Mouse (Mus musculus) limb, embryonic 14.5 days (tissue): ENCODE results near the gene Nfxl1. TPM values are rescaled to one million over a fixed set of nuclear protein-coding genes. Genes with fewer than 3 reads are reported as not detected.

Experiments used
- ATAC-seq: fragments of 200-750 bp; cut with Nextera tagmentation; 2 replicates; pipeline ENCODE4 v1.8.0; 2017; ENCODE audit warnings: low read depth, moderate number of reproducible peaks, moderate TSS enrichment; ENCODE audit not compliant: low FRiP score
- DNase-seq: peaks from one replicate; pipeline ENCODE4 v3.0.0-alpha.2; 2015; ENCODE audit warnings: low spot score
- H3K27ac ChIP-seq: fragments of 300-500 bp; sonication (generic); replicated peaks from 2 replicates; pipeline ENCODE4 v1.5.1; 2014; ENCODE audit warnings: low read depth, mild to moderate bottlenecking, low read length, moderate library complexity, mixed read lengths
- H3K27me3 ChIP-seq: fragments of 300-500 bp; sonication (generic); 2 replicates; pipeline ENCODE4 v1.6.1; 2014; ENCODE audit warnings: low read length, mixed read lengths; ENCODE audit not compliant: control insufficient read depth, insufficient read depth
- H3K36me3 ChIP-seq: fragments of 300-500 bp; sonication (generic); 2 replicates; pipeline ENCODE4 v1.6.1; 2014; ENCODE audit warnings: mild to moderate bottlenecking, low read length, moderate library complexity, mixed read lengths; ENCODE audit not compliant: control insufficient read depth, insufficient read depth
- H3K4me1 ChIP-seq: fragments of 300-500 bp; sonication (generic); 2 replicates; pipeline ENCODE4 v1.6.1; 2014; ENCODE audit warnings: antibody characterized with exemption, low read length, mixed read lengths; ENCODE audit not compliant: control insufficient read depth, insufficient read depth
- H3K4me2 ChIP-seq: fragments of 300-500 bp; sonication (generic); replicated peaks from 2 replicates; pipeline ENCODE4 v1.6.1; 2014; ENCODE audit warnings: low read depth, mild to moderate bottlenecking, low read length, moderate library complexity; ENCODE audit not compliant: severe bottlenecking
- H3K4me3 ChIP-seq: fragments of 300-500 bp; sonication (generic); replicated peaks from 2 replicates; pipeline ENCODE4 v1.5.1; 2014; ENCODE audit warnings: low read length
- H3K9ac ChIP-seq: fragments of 300-500 bp; sonication (generic); 2 replicates; pipeline ENCODE4 v1.6.1; 2014; ENCODE audit warnings: mild to moderate bottlenecking, low read depth, low read length, moderate library complexity; ENCODE audit not compliant: severe bottlenecking
- H3K9me3 ChIP-seq: fragments of 300-500 bp; sonication (generic); 2 replicates; pipeline ENCODE4 v1.6.1; 2016; ENCODE audit warnings: low read length; ENCODE audit not compliant: control insufficient read depth
- POLR2A ChIP-seq: fragments of 200-500 bp; IDR thresholded peaks from 2 replicates; pipeline ENCODE4 v1.8.0; 2012; ENCODE audit warnings: inconsistent platforms, mild to moderate bottlenecking, moderate library complexity, borderline replicate concordance; ENCODE audit not compliant: insufficient read depth, insufficient read length; ENCODE audit errors: extremely low read depth
- WGBS: fragments of 180-500 bp; shearing (Covaris S2); extraction: QIAGEN DNeasy Blood & Tissue Kit; methylation state at CpG from one replicate; pipeline ENCODE4 v1.1.7; 2014; 5-methylcytosine and 5-hydroxymethylcytosine counted together
- polyA plus RNA-seq, 2 experiments: library from polyadenylated mRNA; depleted of rRNA in 1 of 2; stranded (reverse) in 1 of 2; unstranded in 1 of 2; fragments of >200 nt; fragmentation: Nextera tagmentation in 1 of 2; extraction: Ambion mirVana in 1 of 2; gene quantifications; 2 replicates each; pipeline versions ENCODE4 v1.2.1 to v1.2.3; 2012 to 2014

The Nfxl1 gene
- polyA plus RNA-seq, 2 experiments: 25.2 to 31.0 TPM

- Histone ChIP-seq H3K9ac (peak overlapping the region; percentile 92), H3K4me2 (peak overlapping the region; percentile 64)
- 2% methylated on average over 53 of the region's 57 CpGs for WGBS
Observed at GRCm38 (mm10) chr5:72558716-72559526, 563 bp downstream of the Nfxl1 start.

GRCm38 (mm10) chr5:72556245-72556644 is 3.2 kb downstream of the Nfxl1 start:
- no peak for TF ChIP-seq POLR2A
- WGBS: 91% methylated on average over 3 of the region's 3 CpGs
- ATAC-seq (no peak), DNase-seq (no peak)
- Histone ChIP-seq H3K9me3 (no peaks in the 10 kb centered on the region), H3K4me1 (peaks cover 12% of the 10 kb centered on the region), H3K4me3 (no peak overlapping the region), H3K4me2 (no peak overlapping the region), H3K36me3 (peaks cover 22% of the 10 kb centered on the region), H3K27ac (no peak overlapping the region), H3K27me3 (no peaks in the 10 kb centered on the region), H3K9ac (no peak overlapping the region)

More at GRCm38 (mm10) chr5:72558716-72559526, 563 bp downstream of the Nfxl1 start:
- H3K27ac ChIP-seq: peak overlapping the region; percentile 67
- no peak for TF ChIP-seq POLR2A
- peak overlapping the region; percentile 95 for H3K4me3 ChIP-seq
- H3K36me3 ChIP-seq: peaks cover 11% of the 10 kb centered on the region
- H3K4me1 ChIP-seq: peaks cover 12% of the 10 kb centered on the region
- DNase-seq (no peak), ATAC-seq (peak; percentile 60)
- no peaks in the 10 kb centered on the region for H3K27me3 ChIP-seq
- no peaks in the 10 kb centered on the region for H3K9me3 ChIP-seq

- no peak for TF ChIP-seq POLR2A
- Histone ChIP-seq H3K4me2 (no peak overlapping the region), H3K9ac (no peak overlapping the region), H3K27ac (no peak overlapping the region), H3K27me3 (no peaks in the 10 kb centered on the region), H3K9me3 (no peaks in the 10 kb centered on the region), H3K4me1 (no peaks in the 10 kb centered on the region), H3K4me3 (no peak overlapping the region), H3K36me3 (peaks cover 30% of the 10 kb centered on the region)
- no peak for ATAC-seq
- WGBS: 92% methylated on average over 3 of the region's 3 CpGs
- no peak for DNase-seq
Observed at GRCm38 (mm10) chr5:72551209-72551608, 8.3 kb downstream of the Nfxl1 start.

GRCm38 (mm10) chr5:72528896-72529295 is 30.6 kb downstream of the Nfxl1 start:
- no peak for TF ChIP-seq POLR2A
- WGBS: 96% methylated on average over 3 of the region's 3 CpGs
- Histone ChIP-seq H3K36me3 (peaks cover 49% of the 10 kb centered on the region), H3K9me3 (no peaks in the 10 kb centered on the region), H3K4me2 (no peak overlapping the region), H3K4me3 (no peak overlapping the region), H3K27ac (no peak overlapping the region), H3K4me1 (no peaks in the 10 kb centered on the region), H3K9ac (no peak overlapping the region), H3K27me3 (no peaks in the 10 kb centered on the region)
- DNase-seq (no peak), ATAC-seq (no peak)

- Histone ChIP-seq H3K9me3 (no peaks in the 10 kb centered on the region), H3K36me3 (peaks cover 34% of the 10 kb centered on the region), H3K4me1 (no peaks in the 10 kb centered on the region), H3K27ac (no peak overlapping the region), H3K27me3 (no peaks in the 10 kb centered on the region), H3K4me3 (no peak overlapping the region), H3K9ac (no peak overlapping the region), H3K4me2 (no peak overlapping the region)
- ATAC-seq (no peak), DNase-seq (no peak)
- no peak for TF ChIP-seq POLR2A
- 84% methylated on average over 5 of the region's 5 CpGs for WGBS
Observed at GRCm38 (mm10) chr5:72513808-72514207, 45.7 kb downstream of the Nfxl1 start.
